In genomic region chr15:85703194-85703641, GRCm38 (mm10) we compare ENCODE assay signal across 8 mouse cellular contexts. TPM values are rescaled to one million over a fixed set of nuclear protein-coding genes. Genes with fewer than 3 reads are reported as not detected.
DNase-seq lines count a peak whose midpoint lies in the region; ATAC-seq and TF ChIP-seq lines count a peak whose summit lies in the region.

No protein-coding gene starts in this region.

- no peak overlapping the region for H3K27ac ChIP-seq in liver, embryonic 11.5 days (ENCODE audit: low read depth, low read length)

- WGBS in liver, embryonic 11.5 days: 65% methylated on average over 11 of the region's 11 CpGs

- H3K4me3 ChIP-seq in myocyte: no peak overlapping the region
- H3K4me3 ChIP-seq in liver, embryonic 11.5 days (ENCODE audit: low read depth, low read length): no peak overlapping the region

- peak; percentile 34 to 58 for DNase-seq in frontal cortex, postnatal 14 days (ENCODE audit: low spot score in 2 of 2)
- no peak for DNase-seq in frontal cortex, postnatal 25 days (ENCODE audit: low spot score in 2 of 2)
- DNase-seq in urinary bladder, postnatal 14 days (ENCODE audit: low spot score): peak; percentile 87
- DNase-seq in urinary bladder, adult 2 months (ENCODE audit: low spot score): no peak
- DNase-seq in kidney, adult 18-20 months: peak; percentile 90
- no peak for DNase-seq in thymus, postnatal 10 days (ENCODE audit: low spot score in 2 of 2)
- no peak for DNase-seq in liver, embryonic 11.5 days (ENCODE audit: low spot score)

- no peaks in the 10 kb centered on the region for H3K9me3 ChIP-seq in liver, embryonic 11.5 days (ENCODE audit: control insufficient read depth, low read length)

- no peak overlapping the region for H3K4me2 ChIP-seq in myocyte (ENCODE audit: low read depth)
- no peak overlapping the region for H3K4me2 ChIP-seq in liver, embryonic 11.5 days

- H3K36me3 ChIP-seq in myocyte (ENCODE audit: control insufficient read depth, insufficient read depth): peaks cover 92% of the 10 kb centered on the region
- no peaks in the 10 kb centered on the region for H3K36me3 ChIP-seq in liver, embryonic 11.5 days (ENCODE audit: control insufficient read depth, insufficient read depth, low read length)

- TF ChIP-seq POLR2A in myocyte (IDR thresholded peaks at IDR 0.05; ENCODE audit: insufficient read length, low read depth): peak; percentile 44

- H3K79me2 ChIP-seq in myocyte (ENCODE audit: control insufficient read depth, insufficient read depth): peaks cover 33% of the 10 kb centered on the region

- no peaks in the 10 kb centered on the region for H3K4me1 ChIP-seq in liver, embryonic 11.5 days (replicated peaks; ENCODE audit: control insufficient read depth, insufficient read depth, low read length)

- H3ac ChIP-seq in myocyte (ENCODE audit: control insufficient read depth, insufficient read length): no peak overlapping the region

- H3K9ac ChIP-seq in liver, embryonic 11.5 days (ENCODE audit: low read depth, low read length): no peak overlapping the region

- ATAC-seq in liver, embryonic 11.5 days (replicated peaks; ENCODE audit: low FRiP score): no peak

- no peaks in the 10 kb centered on the region for H3K27me3 ChIP-seq in myocyte (ENCODE audit: control insufficient read depth, insufficient read depth, insufficient read length)
- no peaks in the 10 kb centered on the region for H3K27me3 ChIP-seq in liver, embryonic 11.5 days (replicated peaks; ENCODE audit: control insufficient read depth, insufficient read depth, low read length)

TF ChIP-seq in myocyte, 11 proteins besides CTCF, POLR2A, EP300 and RAD21:
- peak in 1 of 3 experiments; percentile 28 for TF ChIP-seq MYOD1 (IDR thresholded peaks at IDR 0.05; ENCODE audit: control insufficient read depth in 1 of 3, insufficient read length in 2 of 3, low read depth in 2 of 3)
- peak in 1 of 3 experiments; percentile 4 for TF ChIP-seq MYOG (IDR thresholded peaks at IDR 0.05; ENCODE audit: control insufficient read depth in 1 of 3, insufficient read depth in 1 of 3, insufficient read length in 2 of 3, low read depth in 2 of 3)
- TF ChIP-seq POLR2AphosphoS2 (IDR thresholded peaks at IDR 0.05; ENCODE audit: insufficient read length, low read depth): peak; percentile 67
- TF ChIP-seq SRF (IDR thresholded peaks at IDR 0.05; ENCODE audit: control insufficient read depth, insufficient read length, low read depth): no peak
- TF ChIP-seq USF1 (IDR thresholded peaks at IDR 0.05; ENCODE audit: low read depth): no peak

RNA-seq across cellular contexts. Expression of gene Ppara, which starts 31.6 kb away (rescaled TPM):
- polyA plus RNA-seq in urinary bladder, adult 2 months (2012; rRNA removed): 6.9 and 7.8 TPM in 2 replicates
- polyA plus RNA-seq in myocyte (2012; fragmentation: generic; extraction: Trizol): 0.12 TPM
- polyA plus RNA-seq in liver, embryonic 11.5 days (2014; fragmentation: Nextera tagmentation; extraction: Ambion mirVana): 2.5 and 3.4 TPM in 2 replicates

Comparison
In these comparisons a context has a peak if more than half of its experiments do, and no peak if none do; other contexts are left out.
1. DNase-seq: peak in frontal cortex, postnatal 14 days (2 of 2), urinary bladder, postnatal 14 days (single experiment) and kidney, adult 18-20 months (single experiment); none in frontal cortex, postnatal 25 days (0 of 2), urinary bladder, adult 2 months (single experiment), thymus, postnatal 10 days (0 of 2) and liver, embryonic 11.5 days (single experiment).